Mouse (Mus musculus) thymus, adult 2 months (tissue): ENCODE results near the gene Tmem38a. TPM values are rescaled to one million over a fixed set of nuclear protein-coding genes. Genes with fewer than 3 reads are reported as not detected.

Source experiments
- DNase-seq: peaks from one replicate; pipeline ENCODE4 v3.0.0; 2021
- H3K27ac ChIP-seq: fragments of 200-500 bp; 2 replicates; pipeline ENCODE4 v1.5.1; 2012; ENCODE audit warnings: low read length, control low read depth; ENCODE audit not compliant: control insufficient read depth, insufficient read depth
- H3K27me3 ChIP-seq: fragments of 200-500 bp; 2 replicates; pipeline ENCODE4 v1.6.1; 2012; ENCODE audit warnings: mild to moderate bottlenecking, low read length, moderate library complexity, mixed read lengths; ENCODE audit not compliant: control insufficient read depth, insufficient read depth
- H3K36me3 ChIP-seq: fragments of 200-500 bp; 2 replicates; pipeline ENCODE4 v1.6.1; 2012; ENCODE audit warnings: mild to moderate bottlenecking, low read length, moderate library complexity; ENCODE audit not compliant: control insufficient read depth, insufficient read depth
- H3K4me1 ChIP-seq: fragments of 200-500 bp; replicated peaks from 2 replicates; pipeline ENCODE4 v1.6.1; 2012; ENCODE audit warnings: low read length; ENCODE audit not compliant: control insufficient read depth, insufficient read depth
- H3K4me3 ChIP-seq: fragments of 200-500 bp; 2 replicates; pipeline ENCODE4 v1.5.1; 2012; ENCODE audit warnings: mild to moderate bottlenecking, low read length, control low read depth, moderate library complexity; ENCODE audit not compliant: control insufficient read depth, insufficient read depth
- CTCF ChIP-seq: fragments of 200-500 bp; IDR thresholded peaks from 2 replicates; pipeline ENCODE4 v1.5.1; 2012; ENCODE audit warnings: mild to moderate bottlenecking, control low read depth, low read length, moderate library complexity, borderline replicate concordance; ENCODE audit not compliant: control insufficient read depth, poor library complexity, insufficient read depth; ENCODE audit errors: extremely low read depth
- POLR2A ChIP-seq: fragments of 200-500 bp; IDR thresholded peaks from 2 replicates; pipeline ENCODE4 v1.6.1; 2012; ENCODE audit warnings: mild to moderate bottlenecking, low read length, control low read depth, moderate library complexity; ENCODE audit not compliant: control insufficient read depth, poor library complexity, insufficient read depth; ENCODE audit errors: extremely low read depth
- WGBS: fragments of 180-500 bp; shearing (Covaris S2); methylation state at CpG from one replicate; pipeline ENCODE4 v1.1.7; 2018; 5-methylcytosine and 5-hydroxymethylcytosine counted together
- polyA plus RNA-seq: library from polyadenylated mRNA; depleted of rRNA; stranded (reverse); fragments of >200 nt; gene quantifications from 2 replicates; pipeline ENCODE4 v1.2.3, GENCODE M21; 2012; rRNA removed

Gene Tmem38a
- polyA plus RNA-seq, 1 experiment: 56.1 TPM

DNA sequence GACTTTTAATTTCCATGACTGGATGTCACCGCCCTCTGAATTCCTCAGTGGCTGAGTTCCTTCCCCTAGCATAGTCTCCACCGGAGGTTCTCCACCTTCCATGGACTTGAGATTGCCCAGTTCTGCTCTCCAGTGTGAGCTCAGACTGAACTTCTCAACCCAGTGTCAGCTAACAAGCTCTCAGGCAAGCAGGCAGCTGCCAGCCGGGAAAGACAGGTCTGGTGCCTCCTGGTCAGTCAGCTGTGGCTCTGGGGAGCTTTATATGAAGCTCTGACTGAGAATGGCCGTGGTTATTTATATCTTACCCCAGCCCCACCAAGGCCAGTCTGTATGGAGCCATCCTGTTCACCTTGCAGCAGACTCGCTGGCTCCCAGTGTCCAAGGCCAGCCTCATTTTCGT is 12.5 kb downstream of the Tmem38a start:
- 85% methylated on average over 6 of the region's 6 CpGs for WGBS
- no peak overlapping the region for H3K4me3 ChIP-seq
- H3K36me3 ChIP-seq: no peaks in the 10 kb centered on the region
- no peaks in the 10 kb centered on the region for H3K27me3 ChIP-seq
- no peak for DNase-seq
- no peak for TF ChIP-seq CTCF
- no peak for TF ChIP-seq POLR2A
- H3K4me1 ChIP-seq: peaks cover 12% of the 10 kb centered on the region
- no peak overlapping the region for H3K27ac ChIP-seq

DNA sequence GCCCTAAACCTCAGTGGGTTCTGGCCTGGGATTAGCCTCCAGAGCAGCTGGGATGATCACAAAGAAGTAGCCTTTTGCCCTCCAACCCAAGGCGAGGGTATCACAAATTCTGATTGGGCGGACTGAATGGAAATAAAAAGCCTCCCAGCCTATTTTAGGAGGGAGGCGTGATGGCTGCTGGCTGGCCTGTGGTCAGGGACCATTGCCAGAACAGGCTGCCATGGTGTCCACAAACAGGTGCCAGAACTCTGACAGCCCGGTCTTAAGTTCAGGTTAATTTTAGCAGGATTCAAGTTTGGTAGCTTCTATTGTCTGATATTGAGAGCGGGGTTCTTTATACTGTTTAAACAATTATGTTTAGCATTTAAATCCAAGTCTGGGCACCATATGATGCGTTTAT is 16.0 kb downstream of the Tmem38a start:
- Histone ChIP-seq H3K4me1 (peaks cover 8% of the 10 kb centered on the region), H3K27ac (no peak overlapping the region), H3K36me3 (no peaks in the 10 kb centered on the region), H3K27me3 (no peaks in the 10 kb centered on the region), H3K4me3 (no peak overlapping the region)
- WGBS: 78% methylated on average over 6 of the region's 6 CpGs
- TF ChIP-seq POLR2A: no peak
- no peak for TF ChIP-seq CTCF
- DNase-seq: no peak

DNA sequence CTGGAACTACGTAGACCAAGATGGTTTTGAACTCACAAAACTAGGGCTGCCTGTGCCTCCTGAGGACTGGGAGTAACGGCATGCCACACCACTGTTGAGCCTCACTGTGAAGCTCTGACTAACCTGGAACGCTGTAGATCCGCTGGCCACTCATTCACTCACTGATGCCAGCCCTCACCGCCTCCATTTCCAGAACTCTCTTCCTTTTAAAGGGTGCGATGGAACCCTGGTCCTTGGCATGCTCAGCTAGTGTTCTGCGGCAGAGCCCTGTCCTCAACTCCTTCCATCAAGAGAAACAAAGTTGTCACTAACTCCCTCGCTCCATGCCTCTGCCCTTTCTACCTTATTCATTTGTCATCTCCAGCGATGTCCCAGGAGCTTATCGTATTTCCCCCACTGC is 17.0 kb downstream of the Tmem38a start:
- WGBS: 95% methylated on average over 10 of the region's 10 CpGs
- no peak overlapping the region for H3K27ac ChIP-seq
- H3K4me3 ChIP-seq: no peak overlapping the region
- H3K4me1 ChIP-seq: no peaks in the 10 kb centered on the region
- H3K27me3 ChIP-seq: no peaks in the 10 kb centered on the region
- no peaks in the 10 kb centered on the region for H3K36me3 ChIP-seq
- DNase-seq: no peak
- TF ChIP-seq CTCF (no peak), POLR2A (no peak)

DNA sequence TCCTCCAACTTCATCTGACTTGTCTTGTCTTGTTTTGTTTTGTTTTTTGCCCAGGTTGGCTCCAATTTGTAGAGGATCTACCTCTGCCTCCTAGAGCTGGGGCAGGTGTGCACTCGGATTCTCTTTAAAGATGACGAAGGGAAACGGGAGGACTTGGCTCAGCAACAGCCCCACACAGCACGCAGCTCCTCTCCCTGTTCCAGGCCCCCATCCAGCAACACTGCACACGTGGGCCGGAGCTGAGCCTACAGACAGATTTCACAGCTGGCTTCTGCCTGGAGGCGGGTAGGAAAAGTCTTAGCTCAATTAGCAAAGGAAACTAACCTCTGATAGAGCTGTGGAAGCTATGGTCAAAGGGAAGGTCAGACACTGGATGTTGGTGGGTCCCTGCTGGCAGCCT is 17.4 kb downstream of the Tmem38a start:
- Histone ChIP-seq H3K4me3 (no peak overlapping the region), H3K4me1 (no peaks in the 10 kb centered on the region), H3K36me3 (no peaks in the 10 kb centered on the region), H3K27me3 (no peaks in the 10 kb centered on the region), H3K27ac (no peak overlapping the region)
- TF ChIP-seq POLR2A (no peak), CTCF (no peak)
- WGBS: 94% methylated on average over 7 of the region's 7 CpGs
- no peak for DNase-seq

DNA sequence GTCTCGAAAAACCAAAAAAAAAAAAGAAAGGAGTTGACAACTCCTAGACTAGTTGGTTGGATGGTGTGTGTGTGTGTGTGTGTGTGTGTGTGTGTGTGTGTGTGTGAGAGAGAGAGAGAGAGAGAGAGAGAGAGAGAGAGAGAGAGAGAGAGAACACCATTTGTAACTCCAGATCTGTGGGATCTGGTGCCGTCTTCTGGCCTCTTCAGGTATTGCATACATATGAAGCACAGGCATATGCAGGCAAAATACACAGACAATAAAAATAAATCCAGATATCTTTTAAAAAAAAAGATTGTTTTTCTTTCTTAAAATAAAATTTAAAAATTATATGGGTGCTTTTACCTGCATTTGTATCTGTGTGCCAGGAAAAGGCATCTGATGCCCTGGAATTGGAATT is 18.3 kb downstream of the Tmem38a start:
- 71% methylated on average over 2 of the region's 2 CpGs for WGBS
- Histone ChIP-seq H3K4me1 (no peaks in the 10 kb centered on the region), H3K36me3 (no peaks in the 10 kb centered on the region), H3K4me3 (no peak overlapping the region), H3K27me3 (no peaks in the 10 kb centered on the region), H3K27ac (no peak overlapping the region)
- DNase-seq: peak; percentile 38
- TF ChIP-seq CTCF: no peak
- no peak for TF ChIP-seq POLR2A

Other genes starting within 250 kb of the Tmem38a start
- gene Eps15l1, start 150.6 kb upstream of the Tmem38a start, polyA plus RNA-seq: 87.2 and 91.4 TPM in 2 replicates
- 0.31 and 0.32 TPM in 2 replicates for gene Calr3, start 128.2 kb upstream of the Tmem38a start, polyA plus RNA-seq
- gene 1700030K09Rik, start 128.2 kb upstream of the Tmem38a start, polyA plus RNA-seq: 7.2 and 9.5 TPM in 2 replicates
- gene Cherp, start 96.8 kb upstream of the Tmem38a start, polyA plus RNA-seq: 146 and 176 TPM in 2 replicates
- gene Slc35e1, start 79.4 kb upstream of the Tmem38a start, polyA plus RNA-seq: 121 and 145 TPM in 2 replicates
- gene Med26, start 23.8 kb upstream of the Tmem38a start, polyA plus RNA-seq: 26.3 and 32.1 TPM in 2 replicates
- gene Smim7, start 967 bp upstream of the Tmem38a start, polyA plus RNA-seq: 66.4 and 79.2 TPM in 2 replicates
- 25.2 and 30.3 TPM in 2 replicates for gene Nwd1, start 74.7 kb downstream of the Tmem38a start, polyA plus RNA-seq
- 394 and 423 TPM in 2 replicates for gene Sin3b, start 151.2 kb downstream of the Tmem38a start, polyA plus RNA-seq
- gene F2rl3, start 189.8 kb downstream of the Tmem38a start, polyA plus RNA-seq: 18.8 and 24.9 TPM in 2 replicates